Mouse (Mus musculus) embryonic fibroblast, embryonic 13.5 days (primary cell): ENCODE measurements around the gene Glg1.

Experiments
- CTCF ChIP-seq: IDR thresholded peaks from 2 replicates; pipeline ENCODE4 v1.5.1; 2011; ENCODE audit warnings: mild to moderate bottlenecking, control low read depth, low read length, moderate library complexity, borderline replicate concordance; ENCODE audit not compliant: insufficient read depth
- POLR2A ChIP-seq: IDR thresholded peaks from 2 replicates; pipeline ENCODE4 v1.6.1; 2011; ENCODE audit warnings: low read depth, mild to moderate bottlenecking, control low read depth, low read length, moderate library complexity

DNA sequence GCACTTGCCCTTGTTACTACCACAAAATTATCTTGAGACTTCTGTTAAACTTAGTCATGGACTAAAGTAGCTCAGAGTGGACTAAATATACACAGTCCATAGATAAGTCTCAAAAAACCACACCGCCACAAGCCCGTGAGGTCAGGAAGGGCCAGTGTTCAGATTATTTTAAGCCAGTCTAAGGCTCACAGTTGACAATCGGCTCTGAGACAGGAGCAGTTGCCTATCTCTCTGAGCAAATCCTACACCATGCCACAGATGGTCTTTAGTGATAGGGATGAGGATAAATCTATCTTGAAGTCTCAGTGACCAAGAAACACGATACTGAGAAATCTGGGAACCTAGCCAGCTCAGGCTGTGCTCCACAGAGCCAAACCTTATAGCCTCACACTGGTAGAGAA, 3.0 kb upstream of the Glg1 start:
- TF ChIP-seq CTCF (no peak), POLR2A (no peak)
